Mouse (Mus musculus) R1 (cell line): ENCODE data around the gene Lhpp.

Source experiments
- DNase-seq: peaks from one replicate; pipeline ENCODE4 v3.0.0-alpha.2; 2018; ENCODE audit warnings: low read depth, low spot score

Gene Lhpp

DNA sequence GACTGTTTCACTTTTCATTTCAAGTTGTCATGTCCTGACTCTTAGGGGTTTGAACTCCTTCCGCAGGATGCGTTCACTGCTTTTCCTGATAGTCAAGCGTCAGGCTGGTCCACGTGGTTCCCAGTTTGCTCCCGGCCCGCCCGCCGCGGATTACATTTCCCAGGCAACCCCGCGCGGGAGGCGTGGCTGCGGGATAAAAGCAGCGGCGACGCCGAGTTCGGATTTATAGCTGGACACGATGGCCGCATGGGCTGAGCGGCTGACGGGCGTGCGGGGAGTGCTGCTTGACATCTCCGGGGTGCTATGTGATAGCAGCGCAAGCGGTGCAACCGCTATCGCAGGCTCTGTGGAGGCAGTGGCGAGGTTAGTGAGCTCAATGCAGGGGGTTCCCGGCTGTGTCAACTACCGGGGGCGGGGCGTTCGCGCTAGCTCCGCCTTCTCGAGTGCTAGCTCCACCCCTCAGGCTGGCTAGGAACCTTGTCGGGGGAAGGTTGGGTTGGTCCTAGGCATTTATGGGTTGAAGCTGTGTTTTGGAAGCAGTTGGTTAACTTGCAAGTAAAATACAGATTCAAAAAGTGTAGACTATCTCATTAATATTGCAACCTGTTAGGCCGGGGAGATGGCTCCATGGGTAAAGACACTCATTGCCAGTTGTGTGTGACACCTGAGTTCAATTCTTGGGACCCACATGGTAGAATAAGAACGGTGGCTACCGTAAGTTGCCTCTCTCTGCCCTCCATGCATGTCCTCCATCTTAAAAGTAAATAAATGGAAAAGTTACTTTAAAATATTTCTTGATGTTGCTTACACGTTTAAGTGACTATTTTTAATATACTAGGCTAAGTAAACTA is at the start of gene Lhpp:
Lhpp (plus strand) TSS at position 171 of the 851 bp plus-strand sequence.
- DNase-seq: peak; percentile 84

DNA sequence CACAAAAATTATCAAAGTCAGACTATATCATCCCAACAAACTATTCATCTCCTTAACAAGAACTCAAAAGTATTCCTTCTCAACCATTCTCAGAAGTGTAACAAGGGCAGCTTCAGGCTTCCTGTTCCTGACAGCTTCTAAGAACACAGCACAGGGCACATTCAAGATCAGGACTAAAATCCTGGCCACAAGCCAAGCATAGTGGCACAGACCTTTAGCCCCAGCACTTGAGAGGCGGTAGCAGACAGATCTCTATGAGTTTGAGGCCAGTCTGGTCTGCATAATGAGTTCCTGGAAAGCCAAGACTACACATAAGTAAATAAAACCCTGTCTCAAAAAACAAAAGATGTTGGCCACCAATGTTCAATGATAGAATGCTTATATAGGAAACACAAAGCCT is 44.6 kb upstream of the Lhpp start:
- DNase-seq: no peak

DNA sequence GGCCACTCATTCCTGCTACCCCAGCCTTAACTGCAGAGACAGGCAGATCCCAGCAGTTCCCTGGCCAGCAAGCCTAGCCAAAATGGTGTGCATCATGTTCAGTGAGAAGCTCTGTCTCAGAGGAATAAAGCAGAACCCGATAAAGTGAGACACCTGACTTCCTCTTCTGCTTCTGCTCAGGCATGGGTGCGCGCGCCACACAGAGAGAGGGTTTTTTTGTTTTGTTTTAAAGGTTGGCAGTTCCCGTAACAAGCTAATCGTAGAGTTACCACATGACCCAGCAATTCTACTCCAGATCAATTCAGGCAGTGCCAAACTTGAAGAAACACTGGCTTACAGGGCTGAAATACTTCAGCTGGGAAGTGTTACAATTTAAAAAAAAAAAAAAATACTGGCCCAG is 41.6 kb upstream of the Lhpp start:
- DNase-seq: no peak

DNA sequence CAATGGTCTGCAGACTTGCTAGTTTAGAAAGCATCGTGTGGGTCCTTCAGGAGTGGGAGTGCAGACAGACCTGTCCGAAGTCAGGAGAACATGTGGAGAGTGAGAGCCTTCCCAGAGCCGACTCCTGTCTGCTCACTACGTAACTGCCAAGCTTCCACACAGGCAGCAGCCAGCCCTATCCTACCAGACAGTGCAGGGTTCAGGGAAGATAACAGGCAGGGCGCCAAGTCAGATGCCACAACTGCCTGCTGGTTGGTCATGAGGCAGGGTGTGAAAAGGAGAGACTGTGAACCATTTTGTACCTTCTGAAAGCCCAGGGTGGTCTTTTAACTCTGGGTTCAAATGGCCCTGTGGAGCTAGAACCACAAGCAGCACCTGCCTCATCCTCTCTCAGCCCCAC is 40.4 kb upstream of the Lhpp start:
- DNase-seq: no peak

DNA sequence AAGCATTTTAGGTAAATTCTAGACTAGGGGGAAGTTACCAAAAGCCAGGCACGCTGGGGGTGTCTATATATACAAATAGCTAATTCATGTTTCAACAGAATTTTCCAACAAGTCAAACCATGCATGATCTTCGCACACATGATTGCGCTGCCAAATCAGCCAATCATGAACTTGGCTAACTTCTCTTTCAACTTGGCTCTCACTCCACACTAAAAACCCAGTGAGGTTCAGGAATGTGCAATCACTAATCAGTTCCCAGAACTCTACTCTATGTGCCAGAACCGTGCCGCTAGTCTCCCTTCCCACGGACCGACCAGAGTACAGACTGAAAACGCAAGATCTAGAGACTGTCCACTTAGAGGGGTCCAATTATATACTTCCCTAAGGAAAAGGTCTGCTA is 39.0 kb upstream of the Lhpp start:
- no peak for DNase-seq

DNA sequence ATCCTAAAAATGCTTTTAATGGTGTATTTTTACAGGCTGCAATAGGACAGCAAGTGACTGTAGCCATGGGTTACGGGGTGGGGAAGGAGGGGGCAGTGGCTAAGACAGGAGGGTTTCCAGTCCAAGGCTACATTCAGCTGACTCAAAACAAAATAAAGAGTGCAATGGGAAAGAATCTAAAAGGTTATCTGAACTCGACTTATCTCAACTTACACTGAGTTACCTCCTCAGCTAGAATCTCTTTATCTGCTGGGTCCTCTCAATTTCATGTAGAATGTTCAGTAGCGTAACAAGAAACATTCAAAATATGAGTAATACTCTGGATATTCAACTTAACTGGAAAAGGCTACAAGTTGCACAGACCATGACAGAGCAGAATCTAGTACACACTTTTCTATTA is 37.7 kb upstream of the Lhpp start:
- DNase-seq: no peak

DNA sequence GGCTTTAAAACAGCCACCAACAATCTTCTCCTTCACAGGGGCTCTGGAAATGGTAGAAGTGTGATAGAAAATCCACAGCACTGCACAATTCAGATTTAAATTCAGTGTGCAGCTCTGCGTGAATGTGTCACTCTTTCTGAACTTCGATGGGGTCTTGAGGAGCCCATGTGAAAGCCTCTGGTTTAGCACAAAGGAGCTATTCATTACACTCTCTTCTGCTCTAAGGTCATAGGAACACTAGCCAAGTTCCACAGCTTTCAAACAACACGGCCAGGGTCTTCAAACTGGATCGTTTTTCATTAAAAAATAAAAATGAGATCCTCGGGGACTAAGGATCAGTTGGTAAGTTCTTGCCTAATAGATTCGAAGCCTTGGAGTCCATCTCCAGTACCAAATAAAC is 37.2 kb upstream of the Lhpp start:
- no peak for DNase-seq

DNA sequence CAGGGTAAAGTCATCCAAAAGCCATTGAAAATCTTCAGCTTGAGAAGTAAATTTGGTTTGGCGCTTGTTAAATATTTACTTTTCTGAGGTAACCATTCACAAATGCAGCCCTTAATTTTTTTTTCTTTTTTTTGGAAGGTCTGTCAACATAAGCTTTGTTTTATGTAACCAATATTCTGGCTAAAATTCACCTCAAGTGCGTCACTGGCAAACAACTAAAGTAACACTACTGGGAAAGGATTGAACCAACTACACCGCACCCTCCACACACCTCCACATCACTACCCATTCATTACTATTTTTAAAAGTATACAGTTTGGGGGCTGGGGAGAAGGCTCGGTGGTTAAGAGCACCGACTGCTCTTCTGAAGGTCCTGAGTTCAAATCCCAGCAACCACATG is 35.8 kb upstream of the Lhpp start:
- no peak for DNase-seq

DNA sequence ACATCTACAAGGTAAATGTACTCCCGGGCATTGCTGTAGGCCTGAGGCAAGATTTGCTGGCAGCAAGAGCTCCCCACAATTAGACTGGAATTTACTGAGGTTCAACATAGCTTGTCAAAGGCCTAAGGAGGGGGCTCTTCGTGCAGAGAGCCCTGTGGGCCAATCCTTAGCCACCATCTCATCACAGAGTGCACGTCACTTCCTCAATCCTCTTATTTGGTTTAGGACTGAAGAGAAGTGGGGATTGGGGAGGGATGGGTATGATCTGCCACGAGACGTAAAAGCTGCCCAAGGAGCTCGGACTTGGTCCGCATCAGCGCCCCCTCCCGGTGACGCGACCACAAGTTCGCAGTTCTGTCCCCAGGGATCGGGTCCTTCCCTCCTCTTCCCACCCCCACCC is 34.8 kb upstream of the Lhpp start:
- DNase-seq: peak; percentile 93

DNA sequence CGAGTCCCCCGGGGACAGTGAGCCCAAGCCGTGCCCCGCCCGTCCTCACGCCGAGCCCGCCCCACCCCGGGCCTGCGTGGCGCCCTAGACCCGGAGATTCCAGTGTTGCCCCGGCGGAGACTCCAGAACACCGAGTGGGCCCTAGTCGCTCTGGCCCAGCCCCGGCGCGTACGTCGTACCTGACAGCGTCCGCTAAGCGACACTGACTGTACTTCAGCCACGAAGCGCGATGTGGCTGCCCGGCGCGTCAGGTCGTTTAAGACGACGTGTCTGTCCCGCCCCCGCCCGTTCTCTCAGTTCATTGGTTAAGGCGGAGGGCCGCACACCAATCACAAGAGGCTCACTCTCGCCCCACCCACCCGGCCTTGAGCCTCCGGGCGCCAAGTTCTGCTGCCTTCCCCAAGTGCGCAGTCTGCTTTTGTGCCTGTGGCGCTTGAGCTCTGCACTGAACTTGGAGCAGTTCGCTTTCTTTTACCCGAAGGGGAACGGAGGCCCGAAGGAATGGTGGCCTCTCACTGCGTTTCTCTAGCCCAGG is 34.3 kb upstream of the Lhpp start, which contains the start of gene Oat:
Oat (minus strand) TSS at position 283 of the 535 bp plus-strand sequence.
- peak; percentile 98 for DNase-seq

DNA sequence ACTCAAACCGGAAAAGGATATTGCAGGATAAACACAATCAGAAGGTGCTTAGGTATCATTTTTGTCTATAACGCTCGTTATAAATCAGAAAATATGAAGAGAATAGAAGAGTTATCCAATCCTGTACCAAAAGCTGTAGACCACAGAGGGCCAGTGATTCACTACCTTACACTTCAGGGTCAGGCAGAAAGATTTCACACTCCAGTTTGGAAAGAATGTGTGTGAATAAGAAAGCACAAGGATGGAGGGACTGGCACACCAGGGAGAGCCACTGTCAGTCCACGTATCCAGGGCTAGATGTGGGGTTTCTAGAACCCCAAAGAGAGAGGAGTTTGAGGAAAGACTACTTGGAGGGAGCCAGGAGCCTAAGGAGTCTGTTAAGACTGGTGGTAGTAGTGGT is 33.5 kb upstream of the Lhpp start:
- DNase-seq: no peak

DNA sequence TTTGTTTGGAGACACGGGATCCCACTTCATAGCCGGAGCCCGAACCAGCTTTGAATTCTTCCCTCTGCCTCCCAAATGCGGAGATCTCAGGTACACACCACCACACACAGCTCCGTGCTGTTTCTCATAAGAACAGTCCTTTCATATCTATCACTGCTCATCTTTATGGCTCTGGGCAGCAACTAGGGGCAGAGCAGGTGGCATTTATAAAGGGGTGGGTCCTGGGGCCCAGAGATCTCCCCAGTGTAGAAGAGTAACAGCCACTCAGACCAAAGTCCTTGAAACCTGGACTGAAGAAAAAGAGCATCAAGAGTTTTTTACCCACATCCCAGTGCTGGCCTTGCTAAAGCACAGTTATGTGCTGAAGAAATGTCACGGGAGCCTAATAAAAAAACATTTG is 29.9 kb upstream of the Lhpp start:
- DNase-seq: no peak

DNA sequence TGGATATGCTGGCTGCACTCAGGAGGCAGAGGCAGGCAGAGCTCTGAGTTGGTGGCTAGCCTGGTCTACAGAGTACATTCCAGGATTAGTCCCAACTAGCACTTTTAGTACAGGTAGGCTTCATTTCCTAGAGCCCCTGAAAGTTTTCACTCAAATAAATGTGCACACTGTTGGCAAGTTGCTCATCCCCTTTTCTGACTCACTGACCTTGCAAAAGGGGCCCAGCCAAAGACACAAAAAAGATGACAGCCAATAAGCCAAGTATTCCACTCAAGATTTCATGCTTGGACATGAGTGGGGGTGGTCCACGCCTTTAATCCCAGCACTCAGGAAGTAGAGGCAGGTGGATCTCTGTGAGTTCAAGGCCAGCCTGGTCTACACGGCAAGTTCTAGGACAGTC is 29.0 kb upstream of the Lhpp start:
- DNase-seq: no peak

DNA sequence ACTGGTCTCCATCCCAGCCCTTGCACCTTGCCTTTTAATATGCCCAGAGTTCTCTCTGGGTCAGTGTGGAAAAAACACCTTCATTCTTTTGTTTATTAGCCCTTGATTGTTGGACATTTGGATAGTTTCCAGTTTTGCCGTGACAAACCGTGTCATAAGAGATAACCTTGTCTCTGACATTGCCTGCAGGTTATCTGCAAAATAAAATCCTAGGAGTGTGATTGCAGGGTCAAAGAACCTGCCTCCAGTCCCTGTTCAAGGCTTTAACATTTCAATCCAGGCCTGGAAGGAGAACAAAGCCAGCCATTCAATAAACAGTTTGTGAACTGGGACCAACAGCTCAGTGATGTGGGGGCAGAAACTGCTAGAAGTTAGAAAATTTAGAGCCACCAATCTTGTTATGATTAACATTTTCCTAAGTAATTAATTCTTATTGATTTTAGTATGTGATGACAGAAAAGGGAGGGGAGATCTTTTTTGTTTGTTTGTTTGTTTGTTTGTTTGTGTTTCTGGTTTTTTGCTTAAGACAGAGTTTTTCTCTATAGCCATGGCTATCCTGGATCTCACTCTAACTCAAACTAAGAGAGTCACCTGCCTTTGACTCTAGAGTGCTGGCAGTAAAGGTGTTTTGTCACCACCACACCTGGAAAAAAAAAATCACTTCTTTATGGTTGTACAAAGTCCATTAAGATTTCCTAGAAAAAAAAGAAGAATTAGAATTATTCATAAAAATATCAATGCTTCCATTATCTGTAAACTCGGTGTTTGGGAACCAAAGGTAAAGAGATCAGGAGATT is 24.5 kb upstream of the Lhpp start:
- DNase-seq: no peak

DNA sequence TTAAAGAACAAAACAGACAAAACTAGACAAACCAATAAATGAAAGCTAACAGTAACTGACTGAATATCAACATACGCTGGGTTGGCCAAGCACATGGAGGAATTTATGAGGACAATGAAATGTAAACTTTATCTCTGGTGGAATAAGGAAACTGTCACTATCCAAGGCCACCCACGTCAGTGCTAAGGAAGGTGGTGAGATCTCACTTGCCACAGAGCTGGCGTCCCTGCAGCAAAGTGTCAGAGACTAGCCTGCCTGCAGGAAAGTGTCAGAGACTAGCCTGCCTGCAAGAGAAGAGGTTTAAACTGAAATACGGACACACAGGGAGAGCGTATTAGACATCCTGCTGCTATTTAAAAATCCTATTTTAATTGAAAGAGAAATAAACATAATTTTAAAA is 23.3 kb upstream of the Lhpp start:
- no peak for DNase-seq

DNA sequence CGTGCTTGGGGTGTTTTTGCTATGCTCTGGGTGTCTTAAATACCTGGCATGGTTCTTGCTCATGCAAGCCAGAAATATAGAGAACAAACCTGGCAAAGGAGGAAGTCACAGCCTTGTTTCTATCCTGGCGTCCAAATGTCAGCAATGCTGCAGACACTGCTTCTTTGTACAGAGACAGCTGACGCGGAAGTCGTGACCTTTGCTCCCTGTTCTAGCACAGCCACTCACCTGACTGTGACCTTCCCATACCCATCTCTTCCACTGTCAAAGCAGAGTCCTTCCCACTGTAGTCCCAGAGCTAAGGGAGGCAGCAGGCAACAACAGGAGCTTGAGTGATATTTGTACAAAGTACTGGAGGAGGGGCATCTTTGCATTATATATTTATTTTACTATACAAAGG is 20.8 kb upstream of the Lhpp start:
- DNase-seq: no peak

DNA sequence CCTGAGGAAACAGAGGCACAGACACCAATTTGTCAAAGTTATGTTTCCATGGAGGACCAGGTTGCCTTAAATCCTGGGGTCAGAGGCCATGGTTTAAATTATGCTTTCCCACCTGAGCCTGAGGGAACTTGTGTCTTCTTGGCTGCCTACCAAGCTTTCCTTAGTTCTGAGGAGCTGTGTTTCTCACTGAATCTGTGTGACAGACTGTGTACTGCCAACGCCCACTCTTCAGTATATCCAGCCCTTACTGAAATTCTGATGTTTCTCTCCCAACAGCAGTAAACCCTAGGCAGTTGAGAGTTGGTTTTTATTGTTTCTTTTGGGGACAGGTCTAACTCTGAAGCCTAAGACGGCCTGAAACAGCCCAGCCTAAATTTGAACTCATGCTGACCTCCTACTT is 16.7 kb upstream of the Lhpp start:
- DNase-seq: no peak

DNA sequence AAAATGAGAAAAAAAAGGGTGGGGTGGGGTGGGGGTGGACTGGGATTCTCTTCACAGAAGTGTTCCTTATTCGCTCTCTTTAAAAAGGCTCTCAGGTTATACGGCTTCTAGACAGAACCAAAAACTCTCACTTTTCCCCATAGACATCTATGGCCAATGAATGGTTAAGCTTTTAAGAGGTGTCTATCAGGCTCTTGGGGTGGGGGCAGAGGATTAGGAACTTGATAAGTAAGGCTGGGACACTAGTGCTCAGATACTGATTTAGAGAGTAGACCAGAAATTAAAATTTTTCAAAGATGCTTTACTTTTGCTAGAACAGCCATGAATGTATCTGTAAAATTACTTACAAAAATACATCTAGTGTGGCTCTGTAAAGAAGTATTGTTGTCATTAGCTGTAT is 16.1 kb upstream of the Lhpp start:
- no peak for DNase-seq

DNA sequence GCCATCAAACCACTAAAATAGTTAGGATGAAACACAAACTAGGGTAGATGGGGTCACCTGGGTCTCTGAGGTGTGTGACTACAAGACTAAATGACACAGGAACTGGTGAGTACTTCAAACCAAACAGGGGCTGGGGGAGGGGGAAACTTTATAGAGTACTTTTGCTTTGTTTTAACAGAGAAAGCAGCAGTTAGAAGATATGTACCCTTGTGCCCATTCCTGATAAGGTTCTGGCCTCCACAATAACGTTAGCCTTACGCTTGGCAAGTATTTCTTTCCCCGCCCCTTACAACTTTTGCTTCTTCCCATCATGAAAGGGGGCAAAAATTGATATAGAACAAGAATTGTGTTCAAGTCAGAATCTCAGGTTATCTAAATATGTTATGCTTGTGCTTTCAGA is 14.7 kb upstream of the Lhpp start:
- DNase-seq: no peak

DNA sequence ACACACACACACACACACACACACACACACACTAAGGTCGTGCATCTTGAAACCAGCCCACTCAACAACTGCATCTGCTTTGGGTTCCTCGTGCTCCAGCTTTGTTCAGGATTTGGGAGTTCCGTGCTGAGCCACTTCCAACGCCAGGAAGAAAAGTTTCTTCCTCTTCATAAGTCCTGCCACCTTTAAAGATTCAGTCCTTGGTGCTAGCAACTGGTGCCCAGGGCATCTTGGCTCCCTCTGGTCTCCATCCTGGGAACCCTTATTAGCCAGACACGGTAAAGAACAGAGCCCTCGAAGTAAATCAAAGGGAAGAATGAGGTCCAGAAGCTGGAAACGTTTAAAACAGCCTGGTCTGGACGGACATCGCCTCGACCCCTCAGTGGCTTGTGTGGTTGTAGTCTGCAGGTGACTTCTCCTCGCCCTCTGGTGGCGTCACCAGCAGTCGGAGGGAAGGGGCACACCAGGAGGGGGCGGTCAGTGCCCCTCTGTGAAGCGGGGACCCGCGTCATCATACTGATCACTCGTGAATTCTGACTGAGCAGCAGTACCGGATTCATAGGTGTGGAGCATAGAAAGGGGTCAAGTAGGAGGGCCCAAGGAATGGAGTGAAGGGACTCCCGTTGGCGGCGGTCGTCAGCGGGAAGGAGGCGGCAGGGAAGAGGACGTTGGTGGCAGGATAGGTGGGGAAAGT is 13.7 kb upstream of the Lhpp start:
- DNase-seq: peak; percentile 33

DNA sequence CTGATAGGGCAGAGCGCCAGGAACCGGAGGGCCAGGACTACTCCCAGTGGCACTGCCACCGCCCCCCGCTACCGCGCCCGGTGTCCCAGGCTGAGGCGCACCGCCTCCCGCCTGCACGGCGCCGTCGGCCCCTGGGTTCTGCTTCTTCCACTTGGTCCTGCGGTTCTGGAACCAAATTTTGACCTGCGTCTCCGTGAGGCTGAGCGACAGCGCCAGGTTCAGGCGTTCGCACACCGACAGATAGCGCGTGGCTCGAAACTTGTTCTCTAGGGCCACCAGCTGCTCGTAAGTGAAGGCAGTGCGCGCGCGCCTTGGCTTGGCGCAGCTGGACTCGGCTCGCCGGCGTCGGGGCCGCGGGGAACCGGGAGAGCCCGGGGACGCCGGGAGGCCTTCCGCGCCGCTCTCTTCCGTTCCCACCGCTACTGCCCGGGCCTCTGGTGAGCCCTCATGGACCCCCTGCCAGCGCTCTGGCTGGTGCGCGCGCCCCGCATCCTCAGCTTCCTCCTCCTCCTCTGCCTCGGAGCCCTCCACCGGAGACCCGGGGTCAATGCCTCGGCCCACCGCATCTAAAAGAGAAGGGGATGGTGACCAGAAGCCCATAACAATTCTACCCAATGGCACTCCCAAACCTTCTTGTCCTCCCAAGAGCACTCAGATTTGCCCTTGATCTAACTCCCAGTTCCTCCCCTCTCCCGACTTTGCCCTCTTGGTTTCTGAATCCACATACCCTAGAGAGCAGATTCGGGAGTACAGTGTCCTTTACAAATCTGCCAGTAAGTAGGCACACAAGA is 13.0 kb upstream of the Lhpp start:
- DNase-seq: peak; percentile 46
